Mouse (Mus musculus): Measurements from ENCODE around the gene Cd300e. TPM values are rescaled to one million over a fixed set of nuclear protein-coding genes. Genes with fewer than 3 reads are reported as not detected.

The Cd300e gene
- polyA plus RNA-seq, 1 experiment from 2014 or later: 0.04 TPM

DNA sequence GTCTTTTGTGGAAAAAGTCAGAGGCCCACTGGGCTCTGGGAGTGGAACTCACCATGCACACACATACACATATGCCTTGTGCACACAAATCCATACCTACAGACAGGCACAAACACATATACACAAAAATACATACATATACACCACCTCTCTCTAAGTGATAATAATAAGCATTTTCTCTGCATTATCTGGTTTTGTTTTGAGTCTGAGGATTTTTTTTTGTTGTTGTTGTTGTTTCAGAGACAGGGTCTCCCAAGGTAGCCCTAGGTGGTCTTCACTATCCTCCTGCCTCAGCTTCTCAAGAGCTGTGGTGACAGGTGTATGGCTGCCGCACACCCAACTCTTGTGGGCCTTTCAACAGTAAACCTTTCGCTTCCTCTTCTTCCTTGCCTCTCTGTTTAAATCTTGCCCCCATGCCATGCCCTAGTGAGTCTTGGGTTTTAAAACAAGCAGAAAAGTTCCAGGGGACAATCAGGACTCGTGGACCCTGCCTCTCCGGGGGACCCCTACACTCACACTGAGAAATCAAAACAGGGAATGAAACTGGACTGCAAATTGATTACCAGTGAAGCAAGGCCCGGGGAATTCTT lies 38.1 kb upstream of the Cd300e start:
- ATAC-seq (no peak), DNase-seq (ENCODE audit: low read depth, low spot score) (no peak)
- TF ChIP-seq CTCF (IDR thresholded peaks at IDR 0.05): no peak
- in situ Hi-C loops (cut with MboI; ENCODE audit: low pct_unique_long_range_greater_than_20kb): no loop called here
- POLR2A ChIA-PET: no interaction called here
- H3K27me3 ChIP-seq: peaks cover 9% of the 10 kb centered on the region
- CTCF ChIA-PET: no interaction called here

GRCm38 (mm10) chr11:115099241-115099840 lies 37.4 kb upstream of the Cd300e start:
- in situ Hi-C loops (cut with MboI; ENCODE audit: low pct_unique_long_range_greater_than_20kb): no loop called here
- TF ChIP-seq CTCF (IDR thresholded peaks at IDR 0.05): no peak
- H3K27me3 ChIP-seq: peaks cover 9% of the 10 kb centered on the region
- CTCF ChIA-PET: no interaction called here
- ATAC-seq: no peak
- no peak for DNase-seq (ENCODE audit: low read depth, low spot score)
- POLR2A ChIA-PET: no interaction called here

GRCm38 (mm10) chr11:115098203-115098932 lies 36.4 kb upstream of the Cd300e start:
- no peak for ATAC-seq
- DNase-seq (ENCODE audit: low read depth, low spot score): no peak
- H3K27me3 ChIP-seq: peaks cover 9% of the 10 kb centered on the region
- TF ChIP-seq CTCF (IDR thresholded peaks at IDR 0.05): no peak
- POLR2A ChIA-PET: no interaction called here
- CTCF ChIA-PET: no interaction called here
- in situ Hi-C loops (cut with MboI; ENCODE audit: low pct_unique_long_range_greater_than_20kb): no loop called here

DNA sequence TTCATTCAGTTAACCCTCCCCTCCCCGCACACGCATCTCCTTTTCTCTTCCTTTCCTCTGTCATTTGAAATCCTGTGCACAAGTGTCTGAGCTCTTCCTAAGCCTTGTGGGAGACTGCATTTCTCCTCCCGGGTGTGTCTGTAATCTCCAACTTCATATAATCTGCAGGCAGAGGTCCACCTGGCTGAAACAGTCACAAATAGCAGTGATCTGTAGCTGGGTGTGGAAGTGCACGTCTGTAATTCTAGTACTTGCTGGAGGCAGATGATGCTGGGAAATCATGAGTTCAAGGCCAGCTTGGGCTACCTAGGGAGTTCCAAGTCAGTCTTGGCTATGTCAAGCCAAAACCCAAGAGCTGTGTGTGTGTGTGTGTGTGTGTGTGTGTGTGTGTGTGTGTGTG lies 30.2 kb upstream of the Cd300e start:
- ChIA-PET CTCF (no interaction called here), POLR2A (no interaction called here)
- H3K27me3 ChIP-seq: peaks cover 18% of the 10 kb centered on the region
- in situ Hi-C loops (cut with MboI; ENCODE audit: low pct_unique_long_range_greater_than_20kb): no loop called here
- TF ChIP-seq CTCF (IDR thresholded peaks at IDR 0.05): no peak
- ATAC-seq (no peak), DNase-seq (ENCODE audit: low read depth, low spot score) (no peak)

DNA sequence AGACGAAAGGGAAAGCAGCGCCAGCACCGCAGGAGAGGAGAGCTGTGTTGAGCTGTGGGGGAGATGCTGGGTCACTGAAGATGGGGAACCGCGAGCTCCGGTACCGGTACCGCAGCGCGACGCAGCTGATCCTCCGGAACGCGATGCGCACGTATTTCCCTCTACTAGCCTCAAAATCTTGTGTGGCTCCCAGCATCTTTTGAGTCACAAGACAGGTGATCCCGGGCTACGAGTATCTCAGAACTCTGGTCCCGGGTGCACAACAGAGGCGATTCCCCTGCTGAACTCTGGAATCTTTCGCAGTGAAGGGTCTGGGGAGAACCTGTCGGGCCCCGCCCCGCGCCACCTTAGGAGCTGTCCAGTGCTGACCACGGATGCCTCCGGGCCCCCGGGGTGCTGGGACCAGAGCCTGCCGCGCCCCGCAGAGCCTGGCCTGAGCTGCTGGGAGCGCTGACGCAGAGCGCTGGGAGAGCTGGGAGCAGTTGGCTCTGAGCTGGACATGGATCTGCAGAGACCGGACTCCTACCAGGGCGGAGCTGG lies 29.5 kb upstream of the Cd300e start, which contains the start of gene Rab37:
TSS of gene Rab37 (plus strand) at position 70 of the 540 bp plus-strand sequence.
- ChIA-PET CTCF (interaction anchor here (0.6 to 1.4 kb wide), 2 partner anchors 60 to 62 kb away, joined by 3 read pairs; no protein-coding TSS in a partner anchor), POLR2A (no interaction called here)
- H3K27me3 ChIP-seq: peaks cover 20% of the 10 kb centered on the region
- ATAC-seq (no peak), DNase-seq (ENCODE audit: low read depth, low spot score) (no peak)
- in situ Hi-C loops (cut with MboI; ENCODE audit: low pct_unique_long_range_greater_than_20kb): no loop called here
- no peak for TF ChIP-seq CTCF (IDR thresholded peaks at IDR 0.05)

DNA sequence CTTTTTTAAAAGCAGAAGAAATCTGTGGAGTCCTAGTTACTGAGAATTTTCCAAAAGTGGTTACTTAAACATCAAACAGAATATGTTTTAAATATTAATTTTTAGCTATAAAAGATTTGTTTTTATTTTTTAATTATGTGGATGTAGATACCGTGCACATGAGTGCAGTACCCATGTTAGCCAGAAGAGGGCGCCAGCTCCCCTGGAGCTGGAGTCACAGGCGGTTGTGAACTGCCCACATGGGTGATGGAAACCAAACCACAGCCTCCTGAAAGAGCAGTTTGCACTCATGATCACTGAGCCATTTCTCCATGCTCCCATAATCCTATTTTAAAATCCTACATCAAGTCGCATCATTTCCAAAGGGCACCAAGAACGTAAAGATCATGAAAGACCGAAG lies 27.9 kb upstream of the Cd300e start:
- ChIA-PET CTCF (interaction anchor here (1.6 kb wide), 1 partner anchor 8 kb away, joined by 4 read pairs; no protein-coding TSS in a partner anchor), POLR2A (no interaction called here)
- no peak for DNase-seq (ENCODE audit: low read depth, low spot score)
- in situ Hi-C loops (cut with MboI; ENCODE audit: low pct_unique_long_range_greater_than_20kb): no loop called here
- peak; percentile 47 for TF ChIP-seq CTCF (IDR thresholded peaks at IDR 0.05)
- ATAC-seq: no peak
- H3K27me3 ChIP-seq: peaks cover 26% of the 10 kb centered on the region

GRCm38 (mm10) chr11:115086213-115086612 lies 24.2 kb upstream of the Cd300e start:
- POLR2A ChIA-PET: no interaction called here
- in situ Hi-C loops (cut with MboI; ENCODE audit: low pct_unique_long_range_greater_than_20kb): no loop called here
- DNase-seq (ENCODE audit: low read depth, low spot score): no peak
- CTCF ChIA-PET: no interaction called here
- H3K27me3 ChIP-seq: peaks cover 16% of the 10 kb centered on the region
- ATAC-seq: no peak
- no peak for TF ChIP-seq CTCF (IDR thresholded peaks at IDR 0.05)

DNA sequence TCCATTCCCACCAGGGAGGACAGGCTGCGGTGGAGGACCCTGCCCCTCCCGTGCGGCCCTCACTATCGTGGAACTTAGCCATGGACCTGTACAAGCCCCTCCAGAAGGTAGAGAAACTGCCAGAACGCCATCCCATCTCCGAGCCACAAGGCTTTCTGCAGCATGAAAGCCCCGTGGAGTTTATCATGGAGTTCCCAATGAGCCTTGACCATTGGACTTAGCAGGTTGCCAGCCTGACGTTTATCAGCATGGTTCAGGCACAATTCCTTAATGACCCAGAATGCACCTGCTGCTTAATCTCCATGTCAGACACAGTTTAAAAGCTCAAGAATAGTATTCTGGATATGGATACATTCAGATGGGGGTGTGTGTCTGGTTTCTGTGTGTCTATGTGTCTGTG lies 23.1 kb upstream of the Cd300e start:
- CTCF ChIA-PET: interaction anchor here (2.2 kb wide), 1 partner anchor 9 kb away, joined by 7 read pairs; no protein-coding TSS in a partner anchor
- POLR2A ChIA-PET: no interaction called here

GRCm38 (mm10) chr11:115084595-115084994 lies 22.6 kb upstream of the Cd300e start:
- POLR2A ChIA-PET: no interaction called here

More for the DNA sequence above, 23.1 kb upstream of the Cd300e start:
- ATAC-seq: no peak
- no peak for DNase-seq (ENCODE audit: low read depth, low spot score)
- in situ Hi-C loops (cut with MboI; ENCODE audit: low pct_unique_long_range_greater_than_20kb): no loop called here
- TF ChIP-seq CTCF (IDR thresholded peaks at IDR 0.05): no peak
- H3K27me3 ChIP-seq: peaks cover 15% of the 10 kb centered on the region

DNA sequence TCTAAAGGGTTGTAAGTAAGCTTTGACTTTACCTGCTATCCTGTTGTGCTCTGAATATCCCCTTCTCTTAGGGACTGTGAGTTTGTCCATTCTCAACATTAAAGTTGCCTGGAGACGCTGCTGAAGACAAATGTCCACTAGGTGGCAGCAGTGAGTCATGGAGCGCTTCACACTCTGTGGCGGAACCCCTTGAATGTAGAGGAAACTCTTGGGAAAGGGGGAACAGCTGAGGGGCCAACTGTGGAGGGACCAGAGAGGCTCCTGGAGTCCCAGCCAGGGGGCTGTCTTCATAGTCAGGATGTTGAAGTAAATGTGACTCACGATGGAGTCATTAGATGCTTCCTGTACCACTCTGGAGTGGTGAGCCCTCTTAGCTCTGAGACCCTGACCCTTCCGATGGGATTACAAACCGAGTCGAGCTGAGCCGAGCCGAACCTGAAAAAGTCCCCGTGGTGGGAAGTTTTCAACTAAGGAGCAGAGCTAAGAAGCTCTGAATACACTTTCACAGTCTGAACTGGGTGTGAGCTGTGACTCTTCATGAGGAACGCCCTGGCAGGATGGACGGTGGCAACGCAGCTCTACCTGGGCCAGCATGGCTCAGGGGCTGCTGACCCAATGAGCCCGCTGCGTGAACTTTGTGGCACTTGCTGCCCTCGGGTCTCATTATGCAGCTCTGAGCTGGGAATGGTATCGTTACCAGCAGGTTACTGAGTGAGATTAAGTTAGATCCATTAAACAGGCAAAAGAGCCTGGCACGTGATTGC lies 21.6 kb upstream of the Cd300e start:
- ATAC-seq: no peak
- ChIA-PET POLR2A (no interaction called here), CTCF (interaction anchor here (0.8 to 3.8 kb wide), 5 partner anchors 10 to 99 kb away, joined by 3 to 29 read pairs (median 4); no protein-coding TSS in a partner anchor)
- peak; percentile 94 for TF ChIP-seq CTCF (IDR thresholded peaks at IDR 0.05)
- in situ Hi-C loops (cut with MboI; ENCODE audit: low pct_unique_long_range_greater_than_20kb): loop anchor here (5.0 kb wide), 1 partner anchor 74 kb away; no protein-coding TSS in a partner anchor
- H3K27me3 ChIP-seq: peaks cover 15% of the 10 kb centered on the region
- peak; percentile 22 for DNase-seq (ENCODE audit: low read depth, low spot score)

More at GRCm38 (mm10) chr11:115084595-115084994, 22.6 kb upstream of the Cd300e start:
- ATAC-seq (no peak), DNase-seq (ENCODE audit: low read depth, low spot score) (no peak)
- in situ Hi-C loops (cut with MboI; ENCODE audit: low pct_unique_long_range_greater_than_20kb): loop anchor here (5.0 kb wide), 1 partner anchor 73 kb away; no protein-coding TSS in a partner anchor
- CTCF ChIA-PET: interaction anchor here (2.2 kb wide), 1 partner anchor 9 kb away, joined by 7 read pairs; no protein-coding TSS in a partner anchor
- TF ChIP-seq CTCF (IDR thresholded peaks at IDR 0.05): no peak
- peaks cover 15% of the 10 kb centered on the region for H3K27me3 ChIP-seq
